Mouse (Mus musculus): ENCODE data around the gene Slco2a1. TPM values are rescaled to one million over a fixed set of nuclear protein-coding genes. Genes with fewer than 3 reads are reported as not detected.

Slco2a1 gene
- polyA plus RNA-seq, 1 experiment = 0.12 TPM

DNA sequence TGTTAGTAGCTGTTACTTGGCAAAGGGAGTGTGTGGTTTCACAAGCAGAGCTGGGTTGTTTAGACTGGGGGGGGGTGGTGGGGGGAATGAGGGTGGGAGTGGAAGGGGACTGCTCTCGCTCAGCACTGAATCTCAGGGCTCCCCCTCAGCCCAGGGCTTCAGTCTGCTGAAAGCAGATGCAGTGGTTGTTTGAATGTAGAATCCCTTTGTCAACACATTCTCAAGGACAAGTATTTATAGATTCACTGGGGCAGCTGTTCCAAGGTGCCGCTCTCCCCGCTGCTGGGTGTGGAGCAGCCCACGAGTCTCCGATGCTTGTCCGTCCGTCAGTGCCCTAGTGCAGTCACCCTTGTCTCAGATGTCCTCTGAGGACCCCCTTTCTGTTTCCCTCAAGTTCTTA is 152.8 kb downstream of the Slco2a1 start:
- no peak overlapping the region for H3K4me2 ChIP-seq (ENCODE audit: low read depth)
- H3K36me3 ChIP-seq (ENCODE audit: control insufficient read depth, insufficient read depth) = no peaks in the 10 kb centered on the region
- H3ac ChIP-seq (ENCODE audit: control insufficient read depth, insufficient read length) = no peak overlapping the region
- H3K27me3 ChIP-seq (ENCODE audit: control insufficient read depth, insufficient read depth, insufficient read length) = no peaks in the 10 kb centered on the region
- H3K4me3 ChIP-seq = no peak overlapping the region
- TF ChIP-seq TCF3 (IDR thresholded peaks at IDR 0.05; ENCODE audit: insufficient read length, low read depth) (no peak), MAX (IDR thresholded peaks at IDR 0.05; ENCODE audit: low read depth) (no peak), MYOG (IDR thresholded peaks at IDR 0.05; ENCODE audit: control insufficient read depth in 1 of 3, insufficient read depth in 1 of 3, insufficient read length in 2 of 3, low read depth in 2 of 3) (no peak), E2F4 (IDR thresholded peaks at IDR 0.05; ENCODE audit: insufficient read depth) (no peak), POLR2AphosphoS2 (IDR thresholded peaks at IDR 0.05; ENCODE audit: insufficient read length, low read depth) (no peak)
- no peaks in the 10 kb centered on the region for H3K79me2 ChIP-seq (ENCODE audit: control insufficient read depth, insufficient read depth)

DNA sequence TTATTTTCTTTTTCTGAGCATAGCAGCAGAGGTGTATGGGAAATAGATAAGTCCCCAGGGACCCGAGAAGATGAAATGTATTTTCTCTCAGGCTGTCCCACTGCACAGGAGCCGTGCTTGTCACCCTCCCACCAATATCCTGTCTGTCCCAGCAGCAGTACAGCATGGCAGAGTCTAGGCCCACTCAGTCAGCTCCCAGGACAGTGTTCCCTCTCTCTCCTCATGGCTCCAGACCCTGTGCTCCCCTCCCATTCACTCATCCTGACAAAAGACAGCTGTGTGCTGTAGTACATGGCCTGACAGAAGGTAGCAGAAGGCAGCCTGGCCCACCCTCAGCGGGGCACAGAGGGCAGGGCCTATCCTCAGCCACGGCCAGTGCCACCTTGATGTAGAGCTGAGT is 155.4 kb downstream of the Slco2a1 start:
- TF ChIP-seq TCF3 (IDR thresholded peaks at IDR 0.05; ENCODE audit: insufficient read length, low read depth) (no peak), TCF12 (IDR thresholded peaks at IDR 0.05; ENCODE audit: insufficient read depth, poor library complexity, severe bottlenecking) (no peak), MYOD1 (IDR thresholded peaks at IDR 0.05; ENCODE audit: control insufficient read depth in 1 of 3, insufficient read length in 2 of 3, low read depth in 2 of 3) (no peak), MAX (IDR thresholded peaks at IDR 0.05; ENCODE audit: low read depth) (no peak), USF1 (IDR thresholded peaks at IDR 0.05; ENCODE audit: low read depth) (no peak), REST (IDR thresholded peaks at IDR 0.05; ENCODE audit: insufficient read depth, insufficient read length) (no peak), MYOG (IDR thresholded peaks at IDR 0.05; ENCODE audit: control insufficient read depth in 1 of 3, insufficient read depth in 1 of 3, insufficient read length in 2 of 3, low read depth in 2 of 3) (no peak), POLR2A (IDR thresholded peaks at IDR 0.05; ENCODE audit: insufficient read length, low read depth) (no peak), POLR2AphosphoS2 (IDR thresholded peaks at IDR 0.05; ENCODE audit: insufficient read length, low read depth) (no peak), E2F4 (IDR thresholded peaks at IDR 0.05; ENCODE audit: insufficient read depth) (no peak), SRF (IDR thresholded peaks at IDR 0.05; ENCODE audit: control insufficient read depth, insufficient read length, low read depth) (no peak), CEBPB (IDR thresholded peaks at IDR 0.05; ENCODE audit: insufficient read depth, poor library complexity, severe bottlenecking) (no peak)
- no peak overlapping the region for H3K4me3 ChIP-seq
- no peak overlapping the region for H3K4me2 ChIP-seq (ENCODE audit: low read depth)
- H3ac ChIP-seq (ENCODE audit: control insufficient read depth, insufficient read length) = no peak overlapping the region
- H3K79me2 ChIP-seq (ENCODE audit: control insufficient read depth, insufficient read depth) = no peaks in the 10 kb centered on the region
- no peaks in the 10 kb centered on the region for H3K27me3 ChIP-seq (ENCODE audit: control insufficient read depth, insufficient read depth, insufficient read length)
- no peaks in the 10 kb centered on the region for H3K36me3 ChIP-seq (ENCODE audit: control insufficient read depth, insufficient read depth)

DNA sequence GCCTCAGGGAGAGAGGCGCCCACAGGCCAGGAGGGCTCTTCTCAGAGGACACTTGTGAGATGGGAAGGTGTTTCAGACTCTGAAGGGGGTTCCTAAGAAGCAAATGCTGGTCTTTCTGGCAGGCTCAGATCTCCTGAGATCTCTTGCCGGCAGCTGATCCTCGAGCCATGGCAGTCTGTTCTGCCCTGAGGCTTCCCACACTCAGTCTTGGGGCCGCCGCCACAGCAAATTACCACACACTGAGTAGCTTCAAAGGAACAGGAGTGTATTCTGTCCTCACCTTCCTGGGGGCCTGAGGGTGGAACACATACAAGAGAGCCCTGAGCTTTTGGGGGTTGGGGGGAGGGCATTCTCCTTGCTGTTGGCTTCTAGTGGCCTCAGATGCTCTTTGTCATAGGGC is 156.8 kb downstream of the Slco2a1 start:
- Histone ChIP-seq H3K4me3 (no peak overlapping the region), H3K36me3 (ENCODE audit: control insufficient read depth, insufficient read depth) (no peaks in the 10 kb centered on the region), H3ac (ENCODE audit: control insufficient read depth, insufficient read length) (no peak overlapping the region), H3K4me2 (ENCODE audit: low read depth) (no peak overlapping the region), H3K27me3 (ENCODE audit: control insufficient read depth, insufficient read depth, insufficient read length) (no peaks in the 10 kb centered on the region), H3K79me2 (ENCODE audit: control insufficient read depth, insufficient read depth) (no peaks in the 10 kb centered on the region)
- TF ChIP-seq TCF12 (IDR thresholded peaks at IDR 0.05; ENCODE audit: insufficient read depth, poor library complexity, severe bottlenecking) (no peak), SRF (IDR thresholded peaks at IDR 0.05; ENCODE audit: control insufficient read depth, insufficient read length, low read depth) (no peak), REST (IDR thresholded peaks at IDR 0.05; ENCODE audit: insufficient read depth, insufficient read length) (no peak), USF1 (IDR thresholded peaks at IDR 0.05; ENCODE audit: low read depth) (no peak), MYOG (IDR thresholded peaks at IDR 0.05; ENCODE audit: control insufficient read depth in 1 of 3, insufficient read depth in 1 of 3, insufficient read length in 2 of 3, low read depth in 2 of 3) (no peak), MYOD1 (IDR thresholded peaks at IDR 0.05; ENCODE audit: control insufficient read depth in 1 of 3, insufficient read length in 2 of 3, low read depth in 2 of 3) (no peak), POLR2AphosphoS2 (IDR thresholded peaks at IDR 0.05; ENCODE audit: insufficient read length, low read depth) (no peak), CEBPB (IDR thresholded peaks at IDR 0.05; ENCODE audit: insufficient read depth, poor library complexity, severe bottlenecking) (no peak), TCF3 (IDR thresholded peaks at IDR 0.05; ENCODE audit: insufficient read length, low read depth) (no peak), POLR2A (IDR thresholded peaks at IDR 0.05; ENCODE audit: insufficient read length, low read depth) (no peak), MAX (IDR thresholded peaks at IDR 0.05; ENCODE audit: low read depth) (no peak), E2F4 (IDR thresholded peaks at IDR 0.05; ENCODE audit: insufficient read depth) (no peak)

Other genes starting within 250 kb of the Slco2a1 start
- 68.9 TPM for gene Ryk, start 153.8 kb upstream of the Slco2a1 start, polyA plus RNA-seq (2012; fragmentation: generic; extraction: Trizol)
- gene Rab6b, start 123.1 kb downstream of the Slco2a1 start, polyA plus RNA-seq (2012; fragmentation: generic; extraction: Trizol) = 2.4 TPM
- 60.2 TPM for gene Srprb, start 213.4 kb downstream of the Slco2a1 start, polyA plus RNA-seq (2012; fragmentation: generic; extraction: Trizol)
- gene Gm20425, start 241.6 kb downstream of the Slco2a1 start, polyA plus RNA-seq (2012; fragmentation: generic; extraction: Trizol) = not detected
- gene Trf, start 241.7 kb downstream of the Slco2a1 start, polyA plus RNA-seq (2012; fragmentation: generic; extraction: Trizol) = not detected